Mouse (Mus musculus): ENCODE results near the gene Dpy30. TPM values are rescaled to one million over a fixed set of nuclear protein-coding genes. Genes with fewer than 3 reads are reported as not detected.

The Dpy30 gene
- total RNA-seq, 2 experiments from 2014 or later: 45.5 to 48.9 TPM

DNA sequence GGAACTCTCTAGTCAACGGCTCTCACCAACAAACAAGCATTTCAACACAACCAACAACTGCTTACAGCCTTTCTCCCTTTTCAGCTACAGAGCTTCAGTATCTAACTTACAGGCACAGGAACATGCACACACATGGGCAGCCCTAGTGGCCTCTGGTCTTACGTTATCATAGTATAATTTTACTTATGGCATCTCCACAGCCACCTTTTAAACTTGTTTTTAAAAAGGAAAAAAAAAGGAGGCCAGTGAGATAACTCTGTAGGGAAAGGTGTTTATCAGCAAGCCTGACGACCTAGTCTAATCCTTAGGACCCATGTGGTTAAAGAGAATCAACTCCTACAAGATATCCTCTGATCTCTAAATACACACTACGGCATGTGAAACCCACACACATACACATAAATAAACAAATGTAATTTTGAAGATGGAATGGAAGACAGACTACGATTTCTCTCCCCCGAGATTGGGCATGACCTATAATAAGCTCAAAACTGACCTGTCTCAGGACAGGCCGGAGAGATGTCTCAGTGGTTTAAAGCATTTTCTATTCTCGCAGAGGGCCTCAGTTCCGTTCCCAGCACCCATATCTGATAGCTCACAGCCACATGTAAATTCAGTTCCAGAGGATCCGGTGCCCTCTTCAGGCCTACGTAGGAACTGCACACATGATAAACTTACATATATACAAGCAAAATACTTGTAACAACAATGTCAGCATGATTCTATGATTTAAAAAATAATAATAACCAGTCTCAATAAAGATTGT is 56.1 kb downstream of the Dpy30 start:
- intact Hi-C loops (cut with DNase I): no loop called here
- no peak for DNase-seq

DNA sequence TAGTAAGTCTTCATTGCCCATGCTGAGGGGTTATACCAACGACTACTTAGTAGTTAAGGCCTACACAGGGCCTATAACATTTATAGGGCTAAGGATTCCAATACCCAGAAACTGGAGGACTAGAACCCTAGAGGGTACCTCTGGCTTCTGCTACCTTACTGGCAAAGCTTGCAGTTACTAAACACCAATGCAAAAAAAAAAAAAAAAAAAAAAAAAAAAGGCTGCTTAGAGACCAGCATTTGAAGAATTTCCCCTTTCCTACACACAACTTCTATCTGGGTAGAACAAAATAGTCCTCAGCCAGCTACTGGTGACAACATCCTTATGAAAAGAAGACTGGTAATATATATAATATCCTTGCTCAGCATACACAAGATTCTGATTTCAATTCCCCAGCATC is 58.1 kb downstream of the Dpy30 start:
- intact Hi-C loops (cut with DNase I): loop anchor here (2.0 kb wide), 1 partner anchor 29 kb away; the partner anchor contains the start of gene Memo1
- no peak for DNase-seq

DNA sequence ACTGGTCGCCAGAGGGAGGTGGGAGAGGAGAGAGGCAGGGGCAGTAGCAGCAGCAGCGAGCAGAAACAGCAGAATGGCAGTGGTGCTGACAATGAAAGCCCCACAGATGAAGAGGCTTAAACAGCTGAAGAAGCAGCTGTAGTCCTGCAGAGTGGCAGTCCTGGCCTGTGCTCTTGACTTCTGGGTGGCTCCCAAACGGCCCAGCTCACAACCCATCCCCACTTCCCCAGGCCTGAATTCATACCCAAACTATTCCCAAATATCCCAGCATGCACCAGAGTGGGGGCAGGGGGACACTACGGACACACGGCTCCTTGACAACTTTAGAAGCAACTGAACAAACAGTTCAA is 58.6 kb downstream of the Dpy30 start:
- intact Hi-C loops (cut with DNase I): loop anchor here (2.0 kb wide), 1 partner anchor 30 kb away; the partner anchor contains the start of gene Memo1

DNA sequence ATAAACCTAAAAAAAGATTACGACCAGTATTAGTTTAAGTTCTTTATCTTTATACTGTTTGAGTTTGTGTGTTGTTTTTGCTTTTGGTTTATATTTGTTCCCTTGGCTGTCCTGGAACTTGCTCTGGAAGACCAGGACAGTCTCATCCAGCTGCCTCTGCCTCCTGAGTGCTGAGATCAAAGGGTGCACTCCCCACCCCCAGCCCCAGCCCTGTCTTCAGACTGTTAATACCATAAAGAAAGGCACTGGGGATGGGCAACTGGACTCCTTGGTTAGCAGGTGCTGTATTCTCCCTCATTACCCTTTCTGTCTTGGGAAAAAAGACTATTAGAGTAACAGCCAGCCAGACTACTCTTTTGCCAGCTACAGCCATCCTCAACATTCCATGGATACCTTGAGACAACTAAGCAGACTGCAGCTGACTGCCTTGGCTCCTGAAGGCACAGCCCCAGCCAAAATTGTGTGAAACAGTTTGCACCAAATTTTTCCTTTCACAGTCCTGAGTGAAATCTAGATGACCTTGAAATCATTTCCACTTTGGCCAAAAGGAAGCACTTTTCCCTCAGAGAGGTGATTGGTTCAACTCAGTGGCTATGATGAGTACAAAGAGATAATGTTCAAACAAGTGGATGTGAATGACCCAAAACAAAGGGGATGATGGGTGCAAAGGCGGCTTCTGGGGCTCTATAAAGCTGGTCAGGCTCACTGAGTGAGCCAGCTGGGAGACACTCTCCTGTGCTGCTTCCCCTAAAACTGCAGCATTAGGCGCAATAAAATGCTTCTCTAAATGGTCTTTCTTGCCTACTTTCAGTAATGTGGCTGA is 59.2 kb downstream of the Dpy30 start:
- intact Hi-C loops (cut with DNase I): loop anchor here (2.0 kb wide), 1 partner anchor 30 kb away; the partner anchor contains the start of gene Memo1
- peak in 1 of 2 experiments; percentile 37 for DNase-seq

More for the DNA sequence above, 58.6 kb downstream of the Dpy30 start:
- DNase-seq: peak in 1 of 2 experiments; percentile 15

DNA sequence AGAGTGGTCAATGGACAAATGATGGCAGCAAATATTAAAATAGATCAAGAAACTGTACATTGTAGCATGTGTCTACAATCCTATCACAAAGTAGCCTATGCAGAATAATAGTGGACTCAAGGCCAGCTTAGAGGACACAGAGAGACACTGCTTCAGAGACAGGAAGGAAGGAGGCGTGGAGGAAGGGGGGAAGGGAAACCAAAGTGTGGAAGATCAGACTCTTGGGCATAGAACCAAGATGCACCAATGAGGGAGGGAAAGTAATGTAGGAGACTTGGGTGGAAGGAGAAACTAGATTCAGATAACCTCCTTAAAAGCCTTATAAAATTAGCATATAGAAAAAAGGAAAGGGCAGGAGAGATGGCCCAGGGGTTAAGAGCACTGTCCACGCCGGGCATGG is 61.3 kb downstream of the Dpy30 start:
- intact Hi-C loops (cut with DNase I): no loop called here
- DNase-seq: no peak

Other genes starting within 250 kb of the Dpy30 start
- 10 to 100 TPM; 64.4 to 72.6 TPM for gene Memo1, start 28.4 kb downstream of the Dpy30 start, total RNA-seq (2021)
- 10 to 100 TPM; 31.6 to 33.3 TPM for gene Spast, start 15.0 kb upstream of the Dpy30 start, total RNA-seq (2021)
- 1 to 10 TPM; 9.3 to 9.5 TPM for gene Slc30a6, start 71.7 kb upstream of the Dpy30 start, total RNA-seq (2021)
- under 1 TPM; 0.31 to 0.35 TPM for gene Nlrc4, start 135.2 kb upstream of the Dpy30 start, total RNA-seq (2021)
- gene Yipf4, start 165.5 kb upstream of the Dpy30 start, total RNA-seq (2021): 10 to 100 TPM; 67.8 to 68.2 TPM
- gene Birc6, start 204.4 kb upstream of the Dpy30 start, total RNA-seq (2021): 10 to 100 TPM; 82.2 to 82.6 TPM